Mouse (Mus musculus) neutrophil, adult 5-6 weeks (primary cell): Measurements from ENCODE around the gene Lhfpl2. TPM values are rescaled to one million over a fixed set of nuclear protein-coding genes. Genes with fewer than 3 reads are reported as not detected.

Source experiments
- ATAC-seq: fragments of 151-379, 151-347 bp; 2 replicates; pipeline ENCODE4 v1.8.0; 2017; ENCODE audit warnings: mild to moderate bottlenecking, moderate TSS enrichment; ENCODE audit not compliant: insufficient number of reproducible peaks, poor library complexity, low FRiP score, severe bottlenecking; ENCODE audit errors: extremely low read depth
- total RNA-seq: library from RNA; stranded (forward); fragments of 200-1000 nt; gene quantifications from 2 replicates; pipeline ENCODE4 v1.2.3, GENCODE M21; 2017

The Lhfpl2 gene
- total RNA-seq, 1 experiment from 2014 or later = 0.23 TPM

DNA sequence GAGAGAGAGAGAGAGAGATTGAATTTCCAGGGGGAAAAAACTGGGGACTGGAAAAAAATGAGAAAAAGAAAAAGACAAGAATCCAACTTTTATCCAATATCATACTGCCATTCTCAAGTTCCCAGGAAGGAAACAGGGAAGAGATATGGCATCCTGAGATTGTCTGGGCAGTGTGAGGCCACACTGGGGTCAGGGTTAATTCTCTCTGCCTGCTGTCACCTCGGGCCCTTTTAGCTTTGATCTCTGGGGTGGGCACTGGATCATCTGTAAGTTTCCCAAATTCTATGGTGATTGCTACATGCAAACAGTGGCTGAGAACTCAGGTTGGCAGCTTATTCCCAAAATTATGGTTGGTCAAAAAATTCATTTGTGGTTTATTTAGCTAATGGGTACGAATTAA is 33.8 kb downstream of the Lhfpl2 start:
- no peak for ATAC-seq

DNA sequence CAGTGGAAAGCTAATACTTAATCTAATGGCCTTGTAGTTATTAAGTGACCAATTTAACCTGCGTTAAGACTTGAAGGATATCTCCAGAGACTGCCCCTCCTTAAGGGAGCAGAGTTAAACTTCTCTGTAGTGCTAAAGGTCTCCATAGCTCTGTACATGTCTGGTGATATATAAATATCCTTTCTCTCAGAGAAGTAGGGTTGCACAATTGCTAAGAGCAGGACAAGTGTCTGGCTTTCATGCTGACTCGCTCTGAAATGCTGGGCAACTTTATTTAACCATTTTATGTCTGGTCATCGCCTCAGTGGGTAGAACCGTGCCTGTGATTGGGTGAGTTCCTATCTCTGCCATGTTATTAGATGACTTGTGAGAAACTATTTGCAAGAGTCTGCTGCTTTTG is 36.6 kb downstream of the Lhfpl2 start:
- no peak for ATAC-seq

DNA sequence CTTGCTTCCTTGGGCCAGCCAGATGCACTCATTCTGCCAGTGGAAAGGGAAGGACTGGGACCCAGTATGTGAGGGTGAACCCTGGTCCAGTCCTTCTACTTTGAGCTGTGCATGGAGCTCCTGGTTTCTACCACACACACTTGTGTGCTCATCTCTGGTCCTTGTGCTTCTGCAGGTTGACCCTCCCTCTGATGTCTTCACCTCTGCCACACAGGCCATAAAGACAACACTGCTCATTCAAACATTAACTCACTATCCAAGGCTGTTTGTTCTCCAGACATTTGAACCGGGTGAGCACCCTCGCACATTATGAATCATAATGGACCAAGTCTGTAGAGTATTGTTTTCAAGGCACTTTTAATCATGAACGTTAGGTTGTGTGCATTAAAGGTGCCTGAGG is 37.0 kb downstream of the Lhfpl2 start:
- ATAC-seq = no peak

DNA sequence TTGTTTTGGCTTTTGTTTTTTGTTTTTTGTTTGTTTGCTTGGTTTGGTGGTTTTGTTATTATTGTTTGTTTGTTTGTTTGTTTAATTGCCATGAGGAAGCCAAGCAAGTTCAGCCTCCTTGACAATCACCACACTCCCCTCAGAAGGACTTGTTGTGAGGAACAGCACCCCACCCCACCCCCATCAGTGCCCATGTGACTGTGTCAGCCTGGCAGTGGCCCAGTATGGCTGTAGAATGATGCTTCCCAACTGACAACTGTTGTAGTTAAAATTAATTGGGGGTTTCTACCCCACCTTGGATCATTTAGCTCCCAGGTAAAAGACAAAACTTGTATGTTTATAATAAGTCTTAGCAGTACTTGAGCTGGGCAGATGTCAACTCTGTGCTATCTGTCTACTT is 37.6 kb downstream of the Lhfpl2 start:
- ATAC-seq = no peak

DNA sequence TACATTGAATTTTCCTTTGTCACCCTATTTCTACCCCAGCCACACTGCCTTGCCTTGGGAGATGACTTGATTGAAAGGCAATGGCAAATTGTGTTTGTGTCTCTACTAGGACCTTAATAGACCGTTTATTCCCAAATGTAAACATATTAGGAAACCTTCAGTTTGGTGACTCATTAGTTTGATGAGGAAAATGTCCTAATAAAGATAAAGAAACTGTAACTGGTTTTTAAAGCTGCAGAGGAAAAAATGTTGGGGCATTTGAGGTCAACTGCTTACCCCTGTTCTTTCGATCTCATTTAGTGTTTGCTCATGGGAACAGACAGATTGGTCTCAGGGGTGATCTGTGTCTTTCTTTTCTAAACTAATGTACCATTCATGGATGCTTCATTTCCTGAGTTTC is 40.1 kb downstream of the Lhfpl2 start:
- no peak for ATAC-seq

DNA sequence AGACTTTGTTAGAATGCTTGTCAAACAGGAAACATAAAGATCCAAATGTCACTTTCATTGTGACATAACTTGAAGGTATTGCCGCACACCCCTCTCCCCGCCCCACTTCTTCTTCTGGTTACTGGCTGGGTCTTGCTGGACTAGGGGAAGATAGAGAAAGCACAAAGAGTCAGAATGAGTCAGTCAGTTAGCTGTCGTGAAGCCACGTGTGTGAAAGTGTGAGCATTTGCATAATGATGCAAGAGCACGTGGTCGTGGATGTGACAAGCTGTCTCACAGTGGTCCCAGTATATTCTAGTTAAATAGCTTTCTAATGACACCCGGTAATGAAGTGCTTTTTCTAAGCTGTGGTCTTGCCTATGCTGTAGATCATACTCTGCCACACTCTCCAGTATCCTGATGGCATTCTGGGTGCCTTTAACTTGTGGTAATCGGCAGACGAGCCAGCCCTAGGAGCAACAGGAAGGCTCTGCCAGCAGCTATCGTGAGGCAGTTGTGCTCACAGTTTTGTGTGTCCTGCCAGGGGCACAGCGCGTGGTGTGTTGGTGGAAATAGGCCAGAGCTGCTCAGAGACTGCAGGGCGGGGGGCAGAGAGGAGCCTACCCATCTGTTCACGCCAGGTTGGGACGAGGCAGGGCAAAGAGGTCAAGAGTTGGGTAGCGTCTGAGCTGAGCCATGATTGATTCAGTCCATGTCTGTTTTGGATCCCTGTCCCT is 40.9 kb downstream of the Lhfpl2 start:
- peak; percentile 97 for ATAC-seq

DNA sequence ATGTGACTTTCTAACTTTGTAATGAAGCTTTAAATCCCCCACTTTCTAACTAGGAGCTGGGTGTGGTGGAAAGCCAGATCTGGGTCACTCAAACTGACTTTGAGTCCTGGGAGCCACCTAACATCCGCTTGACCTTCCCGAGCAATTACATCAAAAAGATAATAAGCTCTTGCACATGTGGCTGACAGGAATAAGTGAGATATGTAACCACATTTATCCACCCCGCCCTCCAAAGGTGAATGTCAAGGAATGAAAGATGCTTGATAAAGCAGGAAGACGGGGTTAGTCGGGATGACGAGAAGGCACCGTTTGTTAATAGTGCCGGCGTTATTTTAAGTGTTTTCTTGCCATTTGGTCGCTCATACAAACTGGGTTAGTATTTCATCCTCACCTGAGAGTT is 41.5 kb downstream of the Lhfpl2 start:
- no peak for ATAC-seq

DNA sequence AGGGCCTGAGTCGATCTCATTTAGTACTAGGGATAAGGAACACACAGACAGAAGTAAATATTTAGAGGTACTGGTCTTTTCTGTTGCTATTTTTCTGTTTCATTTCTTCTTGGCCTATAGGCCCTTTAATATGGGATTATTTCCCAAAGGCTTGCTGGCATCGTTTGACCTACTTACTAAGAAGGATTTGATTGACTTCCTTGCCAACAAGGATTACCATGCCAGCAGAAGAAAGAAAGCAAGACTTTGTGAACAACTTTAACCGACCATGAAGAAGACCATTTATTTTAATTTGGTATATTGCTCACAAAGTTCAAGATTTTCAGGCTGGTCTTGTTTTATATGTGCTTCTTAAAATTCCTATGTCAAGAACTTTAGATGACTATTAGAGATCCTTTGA is 42.8 kb downstream of the Lhfpl2 start:
- ATAC-seq = no peak

DNA sequence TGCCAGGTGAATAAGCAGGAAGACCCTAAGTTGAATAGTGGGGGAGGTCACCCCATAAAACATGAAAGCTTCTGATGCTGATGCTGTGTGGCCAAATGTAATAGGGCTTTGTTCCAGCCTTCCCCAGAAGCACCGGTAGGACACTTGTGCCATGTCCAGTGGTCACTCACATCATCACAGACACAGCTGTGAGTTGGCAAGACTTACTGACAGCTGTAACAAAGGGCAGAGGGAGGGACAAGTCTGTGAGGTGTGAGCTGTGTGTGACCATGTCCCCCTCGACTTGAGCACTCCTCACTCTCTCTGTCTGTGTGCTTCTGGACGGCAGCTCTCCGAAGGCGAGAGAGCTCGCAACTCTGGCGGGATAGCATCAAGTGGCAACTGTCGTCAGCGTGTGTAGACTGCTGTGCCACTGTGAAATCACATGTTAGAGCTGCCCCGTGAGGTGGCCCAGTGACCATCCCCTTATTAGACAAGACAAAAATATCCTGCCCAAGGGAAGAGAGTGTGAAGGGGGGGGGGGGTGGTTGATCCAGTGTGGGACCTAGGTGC is 43.5 kb downstream of the Lhfpl2 start:
- ATAC-seq = no peak

DNA sequence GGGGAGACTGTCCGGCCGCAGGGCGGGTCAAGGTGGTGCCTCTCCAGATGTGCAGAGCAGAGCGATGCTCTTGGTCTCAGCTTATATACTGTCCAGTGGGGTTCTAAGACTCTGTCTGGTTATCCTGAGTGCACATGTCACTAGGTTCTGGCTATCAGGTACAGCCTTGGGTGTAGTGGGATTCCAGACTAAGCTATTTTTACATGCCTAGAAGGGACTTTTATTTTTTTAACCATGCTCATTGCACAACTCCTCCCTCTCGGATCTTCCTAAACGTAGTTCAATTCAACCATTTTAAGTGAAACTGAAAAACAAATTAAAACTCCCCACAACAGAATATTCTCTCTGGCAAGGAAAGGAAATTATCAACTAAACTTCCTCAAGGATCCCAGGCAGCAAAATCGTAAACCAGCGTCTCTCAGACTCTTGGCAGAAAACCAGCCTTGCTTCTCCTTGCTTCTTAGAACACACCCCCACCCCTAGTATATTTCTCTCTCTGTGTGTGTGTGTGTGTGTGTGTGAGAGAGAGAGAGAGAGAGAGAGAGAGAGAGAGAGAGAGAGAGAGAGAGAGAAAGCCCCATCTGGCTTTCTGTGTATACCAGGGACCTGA is 47.4 kb downstream of the Lhfpl2 start:
- no peak for ATAC-seq

DNA sequence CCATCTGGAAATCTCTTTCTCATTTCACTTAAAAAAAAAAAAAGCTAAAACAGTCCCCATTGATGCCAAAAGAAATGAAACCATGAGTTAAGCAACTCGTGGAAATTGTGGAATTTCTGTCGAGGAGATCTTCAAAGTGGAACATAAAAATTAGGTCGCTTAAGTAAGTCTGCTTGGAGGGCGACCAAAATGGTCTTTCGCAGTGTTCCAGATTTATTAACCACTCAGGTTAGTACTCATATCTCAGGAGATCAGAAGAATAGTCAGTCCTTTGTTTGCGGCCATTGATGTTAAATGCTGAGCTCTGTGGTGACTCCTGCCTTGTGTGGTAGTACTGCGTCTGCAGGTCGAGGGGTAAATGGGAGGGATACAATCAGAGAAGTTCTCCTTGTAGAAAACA is 48.8 kb downstream of the Lhfpl2 start:
- no peak for ATAC-seq

DNA sequence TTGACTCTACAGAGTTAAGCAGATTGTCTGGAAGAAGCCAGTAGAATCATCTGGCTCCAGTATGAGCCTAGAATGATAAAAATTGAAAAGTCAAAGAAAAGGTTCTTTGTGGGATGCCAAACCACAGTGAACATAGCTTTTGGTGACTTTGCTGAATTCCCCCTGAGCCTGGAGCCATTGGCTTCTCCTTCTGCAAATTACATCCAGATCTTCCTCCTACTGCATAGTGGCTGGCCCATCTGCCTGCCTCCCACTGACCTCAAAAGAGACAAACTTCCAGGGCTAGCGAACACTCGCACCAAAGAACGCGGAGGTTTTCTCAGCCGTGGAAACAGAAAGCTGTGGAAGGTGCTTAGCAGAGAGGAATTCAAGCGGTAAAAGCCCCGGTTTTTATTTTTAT is 49.4 kb downstream of the Lhfpl2 start:
- ATAC-seq = no peak

DNA sequence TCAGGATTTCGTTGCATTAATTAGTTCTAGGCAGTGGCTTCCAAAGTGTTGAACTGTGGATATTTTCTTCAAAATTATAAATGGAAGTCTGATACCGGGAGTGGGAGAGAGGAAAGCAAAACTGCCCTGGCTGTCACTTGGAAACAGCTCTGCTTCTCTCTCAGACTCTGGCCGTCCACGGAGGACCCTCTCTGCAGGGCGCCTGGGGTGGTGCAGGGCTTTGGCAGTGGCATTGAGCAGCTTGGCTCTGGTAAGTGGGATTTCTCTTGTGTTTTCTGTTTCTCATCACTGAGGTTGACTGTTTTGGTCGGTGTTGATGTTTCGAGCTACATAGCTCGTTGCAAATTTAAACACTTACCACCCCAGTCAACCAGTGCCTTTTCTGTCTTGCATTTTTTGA is 53.0 kb downstream of the Lhfpl2 start:
- ATAC-seq = no peak

DNA sequence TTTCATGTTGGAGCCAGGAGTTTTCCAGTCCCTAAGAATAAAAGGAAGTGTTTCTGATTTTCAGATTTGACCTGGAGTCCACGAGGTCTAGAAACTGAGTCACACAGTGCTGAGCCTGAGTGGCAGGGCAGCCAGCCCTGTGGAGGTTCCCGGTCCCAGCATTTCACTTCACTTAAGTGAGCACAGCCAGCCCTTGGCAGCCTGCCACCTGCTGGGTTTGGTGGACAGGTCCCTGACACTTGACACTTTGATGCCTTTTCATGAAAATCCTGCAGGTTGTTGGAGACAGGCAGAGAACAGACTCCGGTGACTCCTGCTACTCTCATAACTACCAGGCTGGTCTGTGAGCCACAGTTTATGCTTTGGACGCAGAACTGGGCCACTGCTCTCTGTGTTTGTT is 57.9 kb downstream of the Lhfpl2 start:
- ATAC-seq = no peak

DNA sequence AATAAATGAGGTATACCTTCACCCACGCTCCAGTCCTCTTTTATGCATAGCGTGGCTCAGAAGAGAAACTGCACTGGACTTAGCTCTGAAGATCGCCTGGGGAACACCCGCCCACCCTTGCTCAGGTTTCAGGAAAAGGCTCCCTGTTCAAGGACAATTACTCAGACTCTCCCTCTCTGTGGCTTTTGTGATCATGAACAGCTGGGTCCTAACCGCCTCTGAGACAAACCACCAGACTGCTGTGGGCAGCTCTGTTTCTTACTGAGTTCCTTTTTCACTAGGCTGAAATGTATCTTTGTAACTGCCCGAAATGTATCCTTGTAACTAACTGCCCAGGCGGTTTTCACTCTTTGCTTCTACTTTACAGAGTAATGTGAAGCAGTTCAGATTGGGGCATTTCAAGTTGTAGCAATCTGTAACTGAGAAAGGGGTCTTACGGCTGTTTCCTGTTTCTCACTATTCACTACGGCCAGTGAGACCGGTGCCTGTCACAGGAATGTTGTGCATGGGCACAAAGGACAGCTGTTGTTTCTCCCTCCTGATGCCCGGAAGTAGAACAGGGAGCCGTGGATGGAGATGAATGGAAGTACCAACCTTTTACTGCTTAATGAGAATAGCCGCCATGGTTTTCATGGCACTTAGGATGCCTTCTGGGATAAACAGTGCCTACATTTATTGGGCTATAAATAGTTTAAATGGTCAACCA is 59.3 kb downstream of the Lhfpl2 start:
- ATAC-seq = no peak

DNA sequence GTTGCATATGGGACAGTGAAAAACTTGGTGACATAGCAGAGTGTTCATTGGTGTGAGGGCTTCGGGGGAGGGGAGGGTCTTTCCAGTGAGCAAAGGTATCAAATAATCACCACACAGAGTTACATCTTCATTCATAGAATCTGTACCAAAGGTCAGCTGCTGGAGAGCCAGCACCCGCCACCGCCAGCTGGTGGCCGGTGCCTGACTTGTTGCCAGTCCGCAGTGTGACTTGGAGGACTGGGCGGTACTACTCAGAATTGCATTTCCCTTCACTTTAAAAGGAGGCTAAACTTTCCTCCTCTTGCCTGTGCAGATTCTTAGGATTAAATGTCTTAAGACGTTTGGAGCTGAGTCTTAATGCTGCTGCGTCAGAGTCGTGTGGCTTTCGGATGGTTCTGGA is 59.9 kb downstream of the Lhfpl2 start:
- no peak for ATAC-seq

DNA sequence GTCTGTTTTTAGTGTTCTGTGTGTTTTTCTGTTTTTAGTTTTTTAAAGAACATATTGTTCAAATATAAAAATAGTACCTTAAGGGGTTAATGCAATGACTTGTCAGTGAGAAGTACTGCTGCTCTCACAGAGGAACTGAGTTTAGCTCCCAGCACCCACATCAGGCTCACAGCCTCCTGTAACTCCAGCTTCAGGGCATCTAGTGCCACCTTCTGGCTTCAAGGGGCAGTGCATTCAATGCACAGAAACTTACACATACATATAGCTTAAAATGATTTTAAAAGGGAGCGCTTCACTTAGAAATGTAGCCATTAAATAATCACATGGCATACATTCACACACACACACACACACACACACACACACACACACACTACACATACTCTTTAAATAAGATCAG is 60.5 kb downstream of the Lhfpl2 start:
- no peak for ATAC-seq

DNA sequence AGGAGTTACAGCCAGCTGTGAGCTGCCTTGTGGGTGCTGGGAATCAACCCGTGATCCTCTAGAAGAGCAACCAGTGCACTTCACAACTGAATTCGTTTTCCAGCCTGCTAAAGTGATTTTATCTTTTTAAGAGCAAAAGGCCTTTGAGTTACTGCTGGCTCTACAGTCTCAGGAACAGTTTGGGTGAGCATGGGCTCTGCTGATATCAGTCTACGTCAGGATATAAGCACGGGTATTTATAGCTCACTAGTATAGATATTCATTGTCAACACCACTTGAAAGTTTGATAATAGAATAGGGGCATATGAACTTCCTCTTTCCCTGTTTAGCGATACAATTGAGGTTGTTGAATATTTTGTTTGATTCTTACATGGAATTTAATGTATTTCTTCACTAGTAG is 61.7 kb downstream of the Lhfpl2 start:
- ATAC-seq = no peak

DNA sequence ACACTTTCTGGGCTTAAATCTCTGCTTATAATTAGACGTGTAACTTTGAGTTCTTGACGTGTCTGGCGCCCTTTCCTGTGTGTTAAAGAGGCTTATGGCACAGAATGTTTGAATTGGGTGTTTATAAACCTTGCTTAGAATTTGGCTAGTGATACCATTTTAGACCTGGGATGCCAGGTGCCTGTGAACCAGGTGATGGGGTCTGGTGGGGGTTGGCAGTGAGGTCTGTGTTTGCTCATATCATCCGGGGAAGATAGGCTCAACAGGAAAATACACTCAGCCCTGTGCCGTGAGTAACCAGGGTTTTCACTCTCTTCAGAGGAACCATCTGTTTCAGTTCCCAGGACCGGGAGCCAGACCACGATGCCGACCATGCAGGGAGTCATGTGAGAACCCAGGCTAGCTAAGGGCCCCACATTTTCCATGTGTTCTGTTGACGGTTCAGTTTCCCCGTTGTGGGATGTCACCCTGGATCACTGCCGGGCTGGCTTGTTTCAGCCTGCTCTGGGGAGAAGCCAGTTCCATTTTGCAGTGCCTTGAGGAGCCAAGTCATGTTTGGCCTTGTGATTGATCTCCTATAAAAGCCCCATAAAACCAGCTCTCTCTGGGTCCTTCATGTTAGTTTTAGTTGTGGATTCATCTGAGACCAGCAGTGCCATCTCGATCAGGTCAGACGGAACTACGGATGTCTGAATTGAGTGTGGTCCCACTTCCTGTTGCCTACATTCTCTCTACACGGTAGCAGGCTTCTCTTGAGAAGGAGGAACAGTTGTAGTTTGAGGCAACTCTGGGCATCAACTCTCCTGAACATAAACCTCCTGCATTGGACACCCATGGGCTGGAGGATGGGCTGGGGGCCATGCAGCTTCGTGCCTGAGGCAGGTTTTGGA is 65.4 kb downstream of the Lhfpl2 start:
- ATAC-seq = no peak
